Comparison of ENCODE assay signal across 13 mouse cellular contexts in the genomic region with DNA sequence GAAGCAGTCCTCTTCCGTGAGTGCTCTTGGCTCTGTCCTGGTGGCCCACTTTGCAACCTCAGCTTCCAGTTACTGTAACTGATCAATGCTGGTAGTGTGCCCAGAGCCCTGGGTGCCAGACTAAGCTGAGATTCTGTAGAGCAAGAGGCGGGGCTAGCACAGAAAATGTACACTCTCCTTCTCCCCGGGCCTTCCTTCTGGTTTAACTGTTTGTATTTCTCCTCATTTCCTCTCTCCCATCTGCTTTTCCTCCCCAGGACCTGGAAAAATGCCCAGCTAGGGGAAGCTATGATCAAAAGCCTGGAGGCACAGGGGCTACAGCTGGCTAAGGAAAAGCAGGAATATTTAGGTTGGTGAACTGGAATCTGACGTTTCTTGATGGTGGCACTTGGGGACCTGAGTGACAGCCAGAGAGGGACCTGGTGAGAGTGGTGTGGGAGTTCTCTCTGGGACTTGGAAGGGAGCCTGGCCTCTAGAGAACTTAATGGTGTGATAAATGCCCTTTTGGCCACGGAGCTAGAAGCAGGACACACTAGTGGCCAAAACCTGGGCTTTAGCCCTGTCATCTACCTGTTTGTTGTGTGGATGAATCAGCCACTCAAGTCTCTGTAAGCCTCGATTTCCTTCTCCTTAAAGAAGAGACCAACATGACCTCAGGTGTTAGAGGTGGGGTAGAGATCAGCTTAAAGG. TPM values are rescaled to one million over a fixed set of nuclear protein-coding genes. Genes with fewer than 3 reads are reported as not detected.
DNase-seq lines count a peak whose midpoint lies in the region; ATAC-seq lines count a peak whose summit lies in the region.
"Had no signal": no experiment of that assay in that cellular context is flagged by ENCODE, and none has a peak within 500 bp of the region (broad histone marks: within the 10 kb centered on the region; RNA-seq: fewer than 3 reads in every experiment).

No protein-coding gene starts in this region.

- no peaks in the 10 kb centered on the region for H3K36me3 ChIP-seq in forebrain, embryonic 16.5 days (ENCODE audit: control insufficient read depth, insufficient read depth)
- H3K36me3 ChIP-seq in midbrain, embryonic 16.5 days (ENCODE audit: control insufficient read depth, insufficient read depth, low read length) = no peaks in the 10 kb centered on the region

- intact Hi-C loops in left cerebral cortex, postnatal 4 days (cut with DNase I) = no loop called here

- no peak overlapping the region for H3K4me3 ChIP-seq in forebrain, embryonic 16.5 days (replicated peaks; ENCODE audit: low read length)
- no peak overlapping the region for H3K4me3 ChIP-seq in midbrain, embryonic 16.5 days (ENCODE audit: low read depth, low read length)

- H3K27ac ChIP-seq in forebrain, embryonic 16.5 days (ENCODE audit: low read length) = peak overlapping the region; percentile 66
- H3K27ac ChIP-seq in midbrain, embryonic 16.5 days (ENCODE audit: low read length) = no peak overlapping the region

- no peaks in the 10 kb centered on the region for H3K27me3 ChIP-seq in forebrain, embryonic 16.5 days (replicated peaks; ENCODE audit: control insufficient read depth, insufficient read depth, low read length)
- H3K27me3 ChIP-seq in midbrain, embryonic 16.5 days (ENCODE audit: control insufficient read depth, insufficient read depth, low read depth, low read length) = no peaks in the 10 kb centered on the region

- H3K4me2 ChIP-seq in forebrain, embryonic 16.5 days (ENCODE audit: low read length) = peak overlapping the region; percentile 19; the same call in 1 of the 2 replicates
- no peak overlapping the region for H3K4me2 ChIP-seq in midbrain, embryonic 16.5 days (ENCODE audit: low read length)

- no peaks in the 10 kb centered on the region for H3K9me3 ChIP-seq in forebrain, embryonic 16.5 days (ENCODE audit: control insufficient read depth, low read length)
- H3K9me3 ChIP-seq in midbrain, embryonic 16.5 days (replicated peaks; ENCODE audit: control insufficient read depth, low read length, poor library complexity, severe bottlenecking) = no peaks in the 10 kb centered on the region

- H3K9ac ChIP-seq in forebrain, embryonic 16.5 days (replicated peaks; ENCODE audit: low read depth, low read length) = no peak overlapping the region
- H3K9ac ChIP-seq in midbrain, embryonic 16.5 days (ENCODE audit: low read depth, low read length) = no peak overlapping the region

- DNase-seq in left cerebral cortex, postnatal 4 days = peak; percentile 78
- DNase-seq in left cerebral cortex, adult 11 months (ENCODE audit: low spot score) = no peak
- DNase-seq in brain, adult 2 months (ENCODE audit: low read depth, low spot score) = peak; percentile 74
- no peak for DNase-seq in T-cell, adult 2 months (ENCODE audit: low spot score)
- DNase-seq: kidney, postnatal 10 days; thymus, postnatal 36 days had no signal

- 34% methylated on average over 6 of the region's 6 CpGs for WGBS in forebrain, embryonic 16.5 days
- WGBS in midbrain, embryonic 16.5 days = 62% methylated on average over 6 of the region's 6 CpGs

- ATAC-seq in cerebellum, adult (ENCODE audit: insufficient number of reproducible peaks, low FRiP score, low TSS enrichment) = peak; percentile 67
- peak; percentile 93 for ATAC-seq in forebrain, embryonic 16.5 days
- no peak for ATAC-seq in midbrain, embryonic 16.5 days

- H3K4me1 ChIP-seq in forebrain, embryonic 16.5 days (replicated peaks; ENCODE audit: control insufficient read depth, insufficient read depth, low read length) = peaks cover 23% of the 10 kb centered on the region
- H3K4me1 ChIP-seq in midbrain, embryonic 16.5 days (ENCODE audit: control insufficient read depth, insufficient read depth, low read length) = no peaks in the 10 kb centered on the region

RNA-seq across cellular contexts. Expression of a gene that starts 14.7 kb away (rescaled TPM):
- total RNA-seq in left cerebral cortex, postnatal 4 days (2021) = 1 to 10 TPM; 1.4 to 1.6 TPM
- polyA plus RNA-seq in forebrain, embryonic 16.5 days (2015; fragmentation: Nextera tagmentation; extraction: Ambion mirVana) = 0.63 and 1.5 TPM in 2 replicates
- polyA plus RNA-seq in midbrain, embryonic 16.5 days (2015; fragmentation: Nextera tagmentation; extraction: Ambion mirVana) = 3.0 and 3.9 TPM in 2 replicates
- total RNA-seq: adrenal gland, adult 18-20 months; megakaryocyte, adult 5-6 weeks; neutrophil, adult 5-6 weeks had no signal

RNA-seq across cellular contexts. Expression of a gene that starts 53.4 kb away (rescaled TPM):
- 10 to 100 TPM; 17.1 to 19.5 TPM for total RNA-seq in left cerebral cortex, postnatal 4 days (2021)
- polyA plus RNA-seq in forebrain, embryonic 16.5 days (2015; fragmentation: Nextera tagmentation; extraction: Ambion mirVana) = 4.3 and 4.5 TPM in 2 replicates
- 3.8 and 3.9 TPM in 2 replicates for polyA plus RNA-seq in midbrain, embryonic 16.5 days (2015; fragmentation: Nextera tagmentation; extraction: Ambion mirVana)
- total RNA-seq: adrenal gland, adult 18-20 months; megakaryocyte, adult 5-6 weeks; neutrophil, adult 5-6 weeks had no signal
- polyA plus RNA-seq: heart, embryonic 14.5 days had no signal

Comparison
In these comparisons a context has a peak if more than half of its experiments do, and no peak if none do; other contexts are left out.
1. DNase-seq: peak in left cerebral cortex, postnatal 4 days (single experiment) and brain, adult 2 months (single experiment); none in left cerebral cortex, adult 11 months (single experiment) and T-cell, adult 2 months (single experiment).